Mouse (Mus musculus) midbrain, embryonic 14.5 days (tissue): ENCODE measurements around the gene Map3k12. TPM values are rescaled to one million over a fixed set of nuclear protein-coding genes. Genes with fewer than 3 reads are reported as not detected.
A peak's percentile ranks its signal among the peaks of the same experiment; 100 is the strongest.

ENCODE experiments used
- ATAC-seq: fragments of 200-750 bp; cut with Nextera tagmentation; 2 replicates; pipeline ENCODE4 v1.8.0; 2017; ENCODE audit warnings: moderate number of reproducible peaks, moderate library complexity; ENCODE audit not compliant: low FRiP score, low TSS enrichment
- DNase-seq: peaks from one replicate; pipeline ENCODE4 v3.0.0-alpha.2; 2015
- H3K27ac ChIP-seq: fragments of 300-500 bp; sonication (generic); replicated peaks from 2 replicates; pipeline ENCODE4 v1.5.1; 2014; ENCODE audit warnings: mild to moderate bottlenecking, low read depth, low read length, moderate library complexity
- H3K27me3 ChIP-seq: fragments of 300-500 bp; sonication (generic); 2 replicates; pipeline ENCODE4 v1.6.1; 2014; ENCODE audit warnings: low read length, control low read depth, mixed read lengths; ENCODE audit not compliant: control insufficient read depth, insufficient read depth
- H3K36me3 ChIP-seq: fragments of 300-500 bp; sonication (generic); 2 replicates; pipeline ENCODE4 v1.6.1; 2014; ENCODE audit warnings: low read length, control low read depth; ENCODE audit not compliant: control insufficient read depth, insufficient read depth
- H3K4me1 ChIP-seq: fragments of 300-500 bp; sonication (generic); 2 replicates; pipeline ENCODE4 v1.6.1; 2014; ENCODE audit warnings: mild to moderate bottlenecking, antibody characterized with exemption, low read length, control low read depth; ENCODE audit not compliant: control insufficient read depth, insufficient read depth
- H3K4me2 ChIP-seq: fragments of 300-500 bp; sonication (generic); 2 replicates; pipeline ENCODE4 v1.6.1; 2014; ENCODE audit warnings: mild to moderate bottlenecking, low read length, moderate library complexity
- H3K4me3 ChIP-seq: fragments of 300-500 bp; sonication (generic); replicated peaks from 2 replicates; pipeline ENCODE4 v1.5.1; 2014; ENCODE audit warnings: low read depth, low read length
- H3K9ac ChIP-seq: fragments of 300-500 bp; sonication (generic); replicated peaks from 2 replicates; pipeline ENCODE4 v1.6.1; 2014; ENCODE audit warnings: mild to moderate bottlenecking, low read length, moderate library complexity
- H3K9me3 ChIP-seq: fragments of 300-500 bp; sonication (generic); 2 replicates; pipeline ENCODE4 v1.6.1; 2016; ENCODE audit warnings: low read length, control low read depth, mixed read lengths; ENCODE audit not compliant: control insufficient read depth
- WGBS: fragments of 180-500 bp; shearing (Covaris S2); extraction: QIAGEN DNeasy Blood & Tissue Kit; methylation state at CpG from one replicate; pipeline ENCODE4 v1.1.7; 2014; 5-methylcytosine and 5-hydroxymethylcytosine counted together
- polyA plus RNA-seq: library from polyadenylated mRNA; unstranded; fragments of >200 nt; fragmentation: Nextera tagmentation; extraction: Ambion mirVana; gene quantifications from 2 replicates; pipeline ENCODE4 v1.2.1, GENCODE M21; 2014

Gene Map3k12
- polyA plus RNA-seq, 1 experiment from 2014 or later: 44.2 TPM

DNA sequence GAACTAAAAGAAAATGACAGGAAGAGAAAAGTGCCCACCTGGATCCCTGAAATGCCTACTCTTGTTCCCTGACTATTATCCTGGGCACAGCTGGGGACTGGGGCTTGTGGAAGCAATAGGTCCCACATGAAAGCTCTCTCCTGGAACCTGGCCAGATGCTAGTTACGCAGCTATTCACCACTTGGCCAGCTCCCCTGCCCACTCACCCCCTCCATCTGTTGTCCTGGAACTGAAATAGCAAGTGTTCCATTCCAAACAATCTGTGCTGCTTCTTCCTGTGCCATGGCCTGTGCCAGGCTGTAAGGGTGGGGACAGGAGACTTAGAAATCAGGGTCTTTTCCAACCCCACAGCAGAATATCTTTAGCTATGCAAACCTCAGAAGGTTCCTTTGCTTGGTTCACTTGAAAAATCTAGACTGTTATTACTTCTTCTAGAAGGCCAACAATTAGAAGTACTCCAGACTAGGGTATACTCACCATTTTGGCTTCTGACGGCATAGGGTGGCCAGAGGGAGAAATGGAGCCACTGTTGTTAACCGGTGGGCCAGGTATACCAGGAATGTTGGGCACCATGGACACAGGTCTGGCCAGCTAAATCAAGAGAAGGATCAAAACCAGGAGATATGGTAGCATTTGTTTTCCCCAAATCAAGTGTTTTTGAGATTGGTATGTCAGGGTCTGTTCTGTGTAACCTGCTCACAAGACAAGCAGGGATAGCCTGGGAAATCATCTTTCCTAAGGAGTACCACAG lies 30.0 kb upstream of the Map3k12 start:
- no peak overlapping the region for H3K27ac ChIP-seq
- ATAC-seq (no peak), DNase-seq (peak; percentile 72)
- H3K4me3 ChIP-seq: no peak overlapping the region
- H3K36me3 ChIP-seq: peaks cover 42% of the 10 kb centered on the region
- H3K4me1 ChIP-seq: 0 out of 2 replicates have a peak, but pooled peaks cover 5% of the 10 kb centered on the region
- 75% methylated on average over 3 of the region's 3 CpGs for WGBS
- no peaks in the 10 kb centered on the region for H3K9me3 ChIP-seq
- H3K27me3 ChIP-seq: no peaks in the 10 kb centered on the region
- H3K9ac ChIP-seq: no peak overlapping the region
- no peak overlapping the region for H3K4me2 ChIP-seq

GRCm38 (mm10) chr15:102546246-102546645 lies 29.4 kb upstream of the Map3k12 start:
- Histone ChIP-seq H3K36me3 (peaks cover 37% of the 10 kb centered on the region), H3K4me3 (no peak overlapping the region), H3K4me1 (0 out of 2 replicates have a peak, but pooled peaks cover 5% of the 10 kb centered on the region), H3K27me3 (no peaks in the 10 kb centered on the region), H3K9ac (no peak overlapping the region), H3K9me3 (no peaks in the 10 kb centered on the region), H3K27ac (no peak overlapping the region), H3K4me2 (no peak overlapping the region)
- DNase-seq (no peak), ATAC-seq (no peak)
- 91% methylated on average over 3 of the region's 3 CpGs for WGBS

- Histone ChIP-seq H3K9me3 (no peaks in the 10 kb centered on the region), H3K4me2 (no peak overlapping the region), H3K4me3 (no peak overlapping the region), H3K4me1 (0 out of 2 replicates have a peak, but pooled peaks cover 5% of the 10 kb centered on the region), H3K27ac (no peak overlapping the region), H3K36me3 (peaks cover 45% of the 10 kb centered on the region), H3K27me3 (no peaks in the 10 kb centered on the region), H3K9ac (no peak overlapping the region)
- no peak for ATAC-seq
- WGBS: 91% methylated on average over 4 of the region's 4 CpGs
- no peak for DNase-seq
These were observed 27.9 kb upstream of the Map3k12 start for GRCm38 (mm10) chr15:102544801-102545200.

- DNase-seq (no peak), ATAC-seq (no peak)
- Histone ChIP-seq H3K36me3 (peaks cover 71% of the 10 kb centered on the region), H3K9me3 (no peaks in the 10 kb centered on the region), H3K4me3 (no peak overlapping the region), H3K27me3 (no peaks in the 10 kb centered on the region), H3K4me2 (no peak overlapping the region), H3K9ac (no peak overlapping the region), H3K27ac (no peak overlapping the region), H3K4me1 (no peaks in the 10 kb centered on the region)
- 92% methylated on average over 7 of the region's 7 CpGs for WGBS
These were observed 17.1 kb upstream of the Map3k12 start for GRCm38 (mm10) chr15:102533926-102534325.

DNA sequence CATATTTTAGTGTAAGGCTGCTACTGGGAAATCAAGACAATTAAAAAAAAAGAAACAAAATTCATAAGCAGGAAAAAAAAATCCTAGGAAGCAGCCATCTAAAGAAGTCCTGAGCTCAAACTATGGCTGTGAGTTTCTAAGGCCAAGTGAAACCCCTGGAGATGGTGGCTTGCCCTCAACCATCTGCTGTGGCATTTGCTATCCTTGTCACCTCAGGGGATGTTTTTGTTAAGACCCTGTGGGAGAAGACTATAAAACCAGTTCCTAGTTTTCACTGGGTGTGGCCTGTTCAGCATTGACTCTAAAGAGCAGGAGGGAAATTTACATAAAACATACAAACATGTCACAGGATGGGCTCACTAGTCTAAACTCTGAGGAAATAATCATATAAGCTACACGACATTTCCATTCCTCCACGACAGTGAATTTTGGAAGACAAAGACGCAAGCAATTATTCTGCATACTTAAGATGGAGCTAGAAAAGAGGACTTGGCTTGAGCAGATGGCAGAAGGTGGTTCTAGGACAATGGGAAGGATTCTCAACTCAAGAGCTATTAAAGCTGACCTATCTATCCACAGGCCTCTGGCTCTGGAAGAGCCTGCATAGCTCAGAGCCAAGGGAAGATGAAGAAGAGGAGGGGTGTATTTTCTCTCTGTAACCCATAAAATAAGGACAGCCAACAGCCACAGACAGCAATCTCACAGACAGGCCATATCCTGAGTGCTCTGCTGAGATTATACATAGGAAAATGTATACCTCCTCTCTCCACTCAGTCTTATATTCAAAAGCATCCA lies 15.4 kb upstream of the Map3k12 start:
- H3K4me2 ChIP-seq: no peak overlapping the region
- ATAC-seq: no peak
- DNase-seq: no peak
- no peak overlapping the region for H3K4me3 ChIP-seq
- no peaks in the 10 kb centered on the region for H3K27me3 ChIP-seq
- WGBS: 89% methylated on average over 3 of the region's 3 CpGs
- H3K9ac ChIP-seq: no peak overlapping the region
- peaks cover 78% of the 10 kb centered on the region for H3K36me3 ChIP-seq
- no peaks in the 10 kb centered on the region for H3K9me3 ChIP-seq
- no peak overlapping the region for H3K27ac ChIP-seq
- no peaks in the 10 kb centered on the region for H3K4me1 ChIP-seq

GRCm38 (mm10) chr15:102531586-102531985 lies 14.7 kb upstream of the Map3k12 start:
- DNase-seq: no peak

DNA sequence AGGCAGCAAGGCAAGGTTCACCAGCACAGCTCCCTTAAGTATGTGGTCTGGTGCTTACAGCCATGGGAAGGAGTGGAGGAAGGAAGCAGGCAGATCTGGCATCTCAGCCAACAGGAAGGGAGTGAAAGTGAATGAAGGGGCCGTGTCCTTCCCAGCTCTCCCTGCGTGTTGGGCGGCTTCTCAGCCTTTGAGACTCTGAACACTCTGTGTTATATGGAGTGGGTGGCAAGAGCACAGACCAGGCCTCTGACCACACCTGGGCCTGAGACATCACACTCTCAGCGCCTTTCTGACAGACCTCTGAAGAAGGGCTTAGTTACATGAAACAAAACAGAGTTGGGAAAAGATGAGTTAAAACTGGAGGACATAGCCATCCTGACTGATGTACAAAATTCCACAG lies 13.7 kb upstream of the Map3k12 start:
- Histone ChIP-seq H3K27ac (no peak overlapping the region), H3K27me3 (no peaks in the 10 kb centered on the region), H3K4me1 (no peaks in the 10 kb centered on the region), H3K36me3 (peaks cover 63% of the 10 kb centered on the region), H3K9ac (no peak overlapping the region), H3K4me2 (no peak overlapping the region), H3K9me3 (no peaks in the 10 kb centered on the region), H3K4me3 (no peak overlapping the region)
- WGBS: 84% methylated on average over 4 of the region's 4 CpGs
- DNase-seq (no peak), ATAC-seq (no peak)

More at GRCm38 (mm10) chr15:102531586-102531985, 14.7 kb upstream of the Map3k12 start:
- H3K4me3 ChIP-seq: no peak overlapping the region
- no peak overlapping the region for H3K4me2 ChIP-seq
- WGBS: 93% methylated on average over 4 of the region's 4 CpGs
- peaks cover 72% of the 10 kb centered on the region for H3K36me3 ChIP-seq
- H3K27ac ChIP-seq: no peak overlapping the region
- H3K9ac ChIP-seq: no peak overlapping the region
- no peaks in the 10 kb centered on the region for H3K9me3 ChIP-seq
- no peaks in the 10 kb centered on the region for H3K27me3 ChIP-seq
- no peaks in the 10 kb centered on the region for H3K4me1 ChIP-seq
- no peak for ATAC-seq

GRCm38 (mm10) chr15:102528396-102528795 lies 11.5 kb upstream of the Map3k12 start:
- Histone ChIP-seq H3K4me2 (no peak overlapping the region), H3K9me3 (no peaks in the 10 kb centered on the region), H3K4me1 (no peaks in the 10 kb centered on the region), H3K9ac (no peak overlapping the region), H3K36me3 (peaks cover 61% of the 10 kb centered on the region), H3K27me3 (no peaks in the 10 kb centered on the region), H3K27ac (no peak overlapping the region), H3K4me3 (no peak overlapping the region)
- WGBS: 90% methylated on average over 1 of the region's 1 CpGs
- ATAC-seq (no peak), DNase-seq (no peak)
